Mouse (Mus musculus): ENCODE data around the gene 4930518I15Rik. TPM values are rescaled to one million over a fixed set of nuclear protein-coding genes. Genes with fewer than 3 reads are reported as not detected.

The 4930518I15Rik gene
- polyA plus RNA-seq, 1 experiment from 2014 or later, result 1.8 TPM

- Histone ChIP-seq H3K9me3 (ENCODE audit: low read length) (no peaks in the 10 kb centered on the region), H3K4me1 (ENCODE audit: insufficient read depth) (peaks cover 26% of the 10 kb centered on the region), H3K4me2 (ENCODE audit: low read depth, low read length) (peak overlapping the region; percentile 29; the same call in 1 of the 2 replicates), H3K27me3 (ENCODE audit: insufficient read depth, low read length) (no peaks in the 10 kb centered on the region), H3K27ac (ENCODE audit: low read depth) (no peak overlapping the region), H3K4me3 (ENCODE audit: low read depth, low read length) (no peak overlapping the region), H3K9ac (replicated peaks) (no peak overlapping the region), H3K36me3 (replicated peaks; ENCODE audit: insufficient read depth, low read length) (no peaks in the 10 kb centered on the region)
- DNase-seq (no peak), ATAC-seq (peak; percentile 24; the same call in 1 of the 2 replicates)
- 68% methylated on average over 10 of the region's 10 CpGs for WGBS (ENCODE audit: insufficient replicate concordance)
- no peak for TF ChIP-seq CTCF (IDR thresholded peaks at IDR 0.05; ENCODE audit: low read depth)
- TF ChIP-seq EP300 (IDR thresholded peaks at IDR 0.05; ENCODE audit: low read depth), result no peak
Observed at GRCm38 (mm10) chr2:156884396-156885211, 26.9 kb upstream of the 4930518I15Rik start.

GRCm38 (mm10) chr2:156882431-156883001 is 24.8 kb upstream of the 4930518I15Rik start:
- H3K27me3 ChIP-seq (ENCODE audit: insufficient read depth, low read length), result no peaks in the 10 kb centered on the region
- peak; percentile 45 for DNase-seq
- no peak overlapping the region; the same call in 1 of the 2 replicates for H3K9ac ChIP-seq (replicated peaks)
- H3K27ac ChIP-seq (ENCODE audit: low read depth), result 0 out of 2 replicates have a peak overlapping the region, but pooled peaks have one; percentile 3
- no peaks in the 10 kb centered on the region for H3K36me3 ChIP-seq (replicated peaks; ENCODE audit: insufficient read depth, low read length)
- TF ChIP-seq CTCF (IDR thresholded peaks at IDR 0.05; ENCODE audit: low read depth) (no peak), EP300 (IDR thresholded peaks at IDR 0.05; ENCODE audit: low read depth) (peak; percentile 31; the same call in 1 of the 2 replicates)
- H3K4me2 ChIP-seq (ENCODE audit: low read depth, low read length), result peak overlapping the region; percentile 61
- peaks cover 37% of the 10 kb centered on the region for H3K4me1 ChIP-seq (ENCODE audit: insufficient read depth)
- H3K9me3 ChIP-seq (ENCODE audit: low read length), result no peaks in the 10 kb centered on the region
- no peak overlapping the region for H3K4me3 ChIP-seq (ENCODE audit: low read depth, low read length)
- ATAC-seq, result peak; percentile 81
- WGBS (ENCODE audit: insufficient replicate concordance), result 19% methylated on average over 10 of the region's 10 CpGs

GRCm38 (mm10) chr2:156879541-156879940 is 21.8 kb upstream of the 4930518I15Rik start:
- WGBS (ENCODE audit: insufficient replicate concordance), result 73% methylated on average over 3 of the region's 3 CpGs
- no peaks in the 10 kb centered on the region for H3K9me3 ChIP-seq (ENCODE audit: low read length)
- H3K36me3 ChIP-seq (replicated peaks; ENCODE audit: insufficient read depth, low read length), result peaks cover 10% of the 10 kb centered on the region
- DNase-seq (no peak), ATAC-seq (no peak)
- H3K27me3 ChIP-seq (ENCODE audit: insufficient read depth, low read length), result no peaks in the 10 kb centered on the region
- no peak overlapping the region for H3K4me2 ChIP-seq (ENCODE audit: low read depth, low read length)
- no peak overlapping the region for H3K9ac ChIP-seq (replicated peaks)
- no peak overlapping the region for H3K4me3 ChIP-seq (ENCODE audit: low read depth, low read length)
- TF ChIP-seq CTCF (IDR thresholded peaks at IDR 0.05; ENCODE audit: low read depth), result no peak
- TF ChIP-seq EP300 (IDR thresholded peaks at IDR 0.05; ENCODE audit: low read depth), result no peak
- H3K27ac ChIP-seq (ENCODE audit: low read depth), result no peak overlapping the region
- peaks cover 32% of the 10 kb centered on the region for H3K4me1 ChIP-seq (ENCODE audit: insufficient read depth)

GRCm38 (mm10) chr2:156877726-156878125 is 20.0 kb upstream of the 4930518I15Rik start:
- WGBS (ENCODE audit: insufficient replicate concordance), result 29% methylated on average over 9 of the region's 9 CpGs
- H3K36me3 ChIP-seq (replicated peaks; ENCODE audit: insufficient read depth, low read length), result peaks cover 29% of the 10 kb centered on the region
- no peak overlapping the region for H3K9ac ChIP-seq (replicated peaks)
- no peaks in the 10 kb centered on the region for H3K27me3 ChIP-seq (ENCODE audit: insufficient read depth, low read length)
- peaks cover 24% of the 10 kb centered on the region for H3K4me1 ChIP-seq (ENCODE audit: insufficient read depth)
- H3K27ac ChIP-seq (ENCODE audit: low read depth), result no peak overlapping the region
- no peak overlapping the region for H3K4me2 ChIP-seq (ENCODE audit: low read depth, low read length)
- DNase-seq (peak; percentile 47), ATAC-seq (0 out of 2 replicates have a peak, but pooled peaks have one; percentile 16)
- H3K4me3 ChIP-seq (ENCODE audit: low read depth, low read length), result no peak overlapping the region
- no peaks in the 10 kb centered on the region for H3K9me3 ChIP-seq (ENCODE audit: low read length)
- TF ChIP-seq CTCF (IDR thresholded peaks at IDR 0.05; ENCODE audit: low read depth) (no peak), EP300 (IDR thresholded peaks at IDR 0.05; ENCODE audit: low read depth) (no peak)

- Histone ChIP-seq H3K9me3 (ENCODE audit: low read length) (no peaks in the 10 kb centered on the region), H3K36me3 (replicated peaks; ENCODE audit: insufficient read depth, low read length) (peaks cover 57% of the 10 kb centered on the region), H3K27me3 (ENCODE audit: insufficient read depth, low read length) (no peaks in the 10 kb centered on the region), H3K4me3 (ENCODE audit: low read depth, low read length) (no peak overlapping the region), H3K27ac (ENCODE audit: low read depth) (no peak overlapping the region), H3K4me2 (ENCODE audit: low read depth, low read length) (no peak overlapping the region), H3K4me1 (ENCODE audit: insufficient read depth) (peaks cover 18% of the 10 kb centered on the region; the same call in 1 of the 2 replicates), H3K9ac (replicated peaks) (no peak overlapping the region)
- no peak for DNase-seq
- WGBS (ENCODE audit: insufficient replicate concordance), result 92% methylated on average over 4 of the region's 4 CpGs
- TF ChIP-seq EP300 (IDR thresholded peaks at IDR 0.05; ENCODE audit: low read depth), result no peak
- no peak for TF ChIP-seq CTCF (IDR thresholded peaks at IDR 0.05; ENCODE audit: low read depth)
- ATAC-seq, result no peak
Observed at GRCm38 (mm10) chr2:156874760-156875510, 17.2 kb upstream of the 4930518I15Rik start.
